Mouse (Mus musculus) forebrain, embryonic 10.5 days (tissue): ENCODE measurements around the gene Znhit3. TPM values are rescaled to one million over a fixed set of nuclear protein-coding genes. Genes with fewer than 3 reads are reported as not detected.

Experiments used
- DNase-seq: peaks from one replicate; pipeline ENCODE4 v3.0.0-alpha.2; 2017; ENCODE audit warnings: low spot score; ENCODE audit errors: extremely low spot score
- H3K27ac ChIP-seq: fragments of 300-500 bp; sonication (generic); 2 replicates; pipeline ENCODE4 v1.5.1; 2016; ENCODE audit warnings: mild to moderate bottlenecking
- H3K27me3 ChIP-seq: fragments of 300-500 bp; sonication (generic); 2 replicates; pipeline ENCODE4 v1.6.1; 2016; ENCODE audit warnings: mild to moderate bottlenecking; ENCODE audit not compliant: poor library complexity, severe bottlenecking
- H3K36me3 ChIP-seq: fragments of 300-500 bp; sonication (generic); replicated peaks from 2 replicates; pipeline ENCODE4 v1.6.1; 2016; ENCODE audit warnings: mild to moderate bottlenecking, moderate library complexity
- H3K4me1 ChIP-seq: fragments of 300-500 bp; sonication (generic); 2 replicates; pipeline ENCODE4 v1.6.1; 2016
- H3K4me3 ChIP-seq: fragments of 300-500 bp; sonication (generic); 2 replicates; pipeline ENCODE4 v1.5.1; 2016; ENCODE audit warnings: mild to moderate bottlenecking, moderate library complexity
- H3K9me3 ChIP-seq: fragments of 300-500 bp; sonication (generic); 2 replicates; pipeline ENCODE4 v1.6.1; 2016; ENCODE audit warnings: mild to moderate bottlenecking, moderate library complexity
- WGBS: fragments of 180-500 bp; shearing (Covaris S2); methylation state at CpG from one replicate; pipeline ENCODE4 v1.1.7; 2016; 5-methylcytosine and 5-hydroxymethylcytosine counted together
- microRNA-seq: library from miRNA; unstranded; fragments of <30 nt; microRNA quantifications from one replicate; pipeline ENCODE4, GENCODE M21; 2017
- polyA plus RNA-seq: library from polyadenylated mRNA; unstranded; fragments of >200 nt; fragmentation: Nextera tagmentation; extraction: Ambion mirVana; gene quantifications from 2 replicates; pipeline ENCODE4 v1.2.1, GENCODE M21; 2016

Gene Znhit3
- polyA plus RNA-seq, 1 experiment from 2014 or later, result 97.6 TPM

DNA sequence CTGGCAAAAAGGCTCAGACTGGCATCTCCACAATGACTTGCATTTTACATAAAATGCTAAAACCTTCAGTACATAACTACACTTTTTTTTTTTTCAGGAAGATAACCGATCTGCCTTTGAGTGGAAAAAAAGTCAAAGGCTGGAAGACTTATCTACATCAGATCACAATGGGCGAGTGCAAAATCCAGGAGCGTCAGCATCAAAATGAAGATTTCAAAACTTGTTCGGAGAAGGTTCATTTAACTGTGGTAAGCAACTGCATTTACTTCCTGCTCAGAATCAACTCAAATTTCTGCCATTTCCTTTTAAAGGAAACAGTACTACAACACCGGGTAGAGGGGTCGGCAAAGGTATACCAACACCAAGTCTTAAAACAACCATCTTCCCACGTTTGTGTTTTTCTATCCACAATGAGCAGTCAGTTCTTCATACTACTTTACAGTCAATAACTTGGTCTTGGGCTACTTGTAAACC is 47.3 kb downstream of the Znhit3 start:
- DNase-seq, result no peak
- Histone ChIP-seq H3K36me3 (peaks cover 4% of the 10 kb centered on the region; the same call in 1 of the 2 replicates), H3K4me3 (peak overlapping the region; percentile 80), H3K27ac (peak overlapping the region; percentile 99), H3K4me1 (peaks cover 35% of the 10 kb centered on the region), H3K9me3 (no peaks in the 10 kb centered on the region), H3K27me3 (no peaks in the 10 kb centered on the region)
- WGBS, result 28% methylated on average over 7 of the region's 7 CpGs

DNA sequence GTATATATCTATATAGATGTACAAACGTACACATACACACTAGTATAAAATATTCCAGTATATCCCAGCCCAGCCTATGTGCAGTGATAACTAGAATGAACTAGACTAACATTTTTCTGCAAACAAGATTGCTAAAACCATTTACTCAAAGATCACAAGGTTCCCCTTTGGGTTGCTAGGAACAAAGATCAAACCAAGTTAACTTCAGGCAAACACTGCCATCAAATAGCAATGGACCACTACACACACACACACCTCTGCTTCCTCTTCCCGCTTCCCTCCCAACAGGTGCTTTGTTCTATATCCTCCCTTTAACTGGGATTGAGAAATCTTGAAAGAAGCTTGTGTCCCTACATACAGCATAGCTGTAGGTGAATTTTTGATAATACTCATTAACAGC is 48.6 kb downstream of the Znhit3 start:
- 94% methylated on average over 2 of the region's 2 CpGs for WGBS

DNA sequence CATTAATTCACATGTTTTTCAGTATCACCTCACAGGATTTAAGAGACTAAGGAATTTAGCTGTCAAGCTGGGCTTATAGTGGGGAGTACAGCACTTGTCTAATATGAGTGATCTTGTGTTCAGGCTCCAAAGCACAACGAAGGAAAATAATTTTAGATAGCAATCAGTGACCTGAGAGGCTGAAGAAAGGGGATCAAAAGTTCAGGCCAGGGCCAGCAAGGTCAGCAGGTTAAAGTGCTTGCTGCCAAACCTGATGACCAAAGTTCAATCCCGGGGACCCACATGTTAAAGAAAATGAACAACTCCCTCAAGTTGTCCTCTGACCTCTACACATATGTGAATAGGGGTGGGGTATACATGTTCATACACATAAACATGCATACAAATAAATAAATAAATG is 50.9 kb downstream of the Znhit3 start:
- Histone ChIP-seq H3K9me3 (no peaks in the 10 kb centered on the region), H3K4me3 (no peak overlapping the region), H3K27ac (no peak overlapping the region), H3K36me3 (peaks cover 25% of the 10 kb centered on the region), H3K27me3 (no peaks in the 10 kb centered on the region), H3K4me1 (peaks cover 27% of the 10 kb centered on the region)
- no peak for DNase-seq
- WGBS, result 78% methylated on average over 2 of the region's 2 CpGs

More for the DNA sequence above, 48.6 kb downstream of the Znhit3 start:
- Histone ChIP-seq H3K36me3 (peaks cover 4% of the 10 kb centered on the region; the same call in 1 of the 2 replicates), H3K4me1 (peaks cover 35% of the 10 kb centered on the region), H3K27me3 (no peaks in the 10 kb centered on the region), H3K4me3 (peak overlapping the region; percentile 14; the same call in 1 of the 2 replicates), H3K27ac (no peak overlapping the region), H3K9me3 (no peaks in the 10 kb centered on the region)
- DNase-seq, result no peak

Small RNA genes lying within 50 kb of the gene (microRNA-seq; reads per million reads assigned to microRNA genes)
- gene Gm23564, result not detected

Other genes starting within 250 kb of the Znhit3 start
- 12.3 and 14.9 TPM in 2 replicates for gene Mrm1, start 96.9 kb downstream of the Znhit3 start, polyA plus RNA-seq
- gene Dhrs11, start 87.4 kb downstream of the Znhit3 start, polyA plus RNA-seq, result 13.4 and 16.9 TPM in 2 replicates
- gene Ggnbp2, start 45.5 kb downstream of the Znhit3 start, polyA plus RNA-seq, result 52.3 and 52.4 TPM in 2 replicates
- 11.0 and 12.3 TPM in 2 replicates for gene Myo19, start 36.2 kb downstream of the Znhit3 start, polyA plus RNA-seq
- gene Pigw, start 36.1 kb downstream of the Znhit3 start, polyA plus RNA-seq, result 3.1 and 3.5 TPM in 2 replicates
- 3.7 and 3.8 TPM in 2 replicates for gene Car4, start 41.4 kb upstream of the Znhit3 start, polyA plus RNA-seq
- 3.0 and 4.8 TPM in 2 replicates for gene Usp32, start 223.8 kb upstream of the Znhit3 start, polyA plus RNA-seq